Mouse (Mus musculus): ENCODE measurements at regions not wholly inside any gene's neighbourhood (a gene's known extent, or its start where the extent isn't known, plus 50 kb on each side); places are given as distances from the start of the nearest gene placed in this dataset.

DNA sequence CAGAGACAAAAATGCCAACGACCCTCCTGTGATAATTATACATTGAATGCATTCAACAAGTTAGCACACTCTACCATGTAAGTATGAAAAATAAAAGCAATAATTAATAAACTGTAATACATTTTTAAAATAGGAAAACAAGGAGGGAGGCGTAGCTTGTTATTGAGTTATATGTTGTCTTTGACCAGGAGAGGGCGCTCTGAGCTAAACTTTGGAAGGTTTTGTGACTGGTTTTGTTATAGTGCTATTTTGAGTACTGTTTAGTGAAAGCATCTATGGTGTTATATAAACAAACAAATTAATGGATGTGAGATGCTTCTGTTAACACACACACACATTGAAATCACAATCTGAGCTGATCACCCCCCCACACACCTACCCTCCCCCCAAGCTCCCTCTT, 166.6 kb upstream of the Adamts16 start:
- CTCF ChIA-PET, result no interaction called here

DNA sequence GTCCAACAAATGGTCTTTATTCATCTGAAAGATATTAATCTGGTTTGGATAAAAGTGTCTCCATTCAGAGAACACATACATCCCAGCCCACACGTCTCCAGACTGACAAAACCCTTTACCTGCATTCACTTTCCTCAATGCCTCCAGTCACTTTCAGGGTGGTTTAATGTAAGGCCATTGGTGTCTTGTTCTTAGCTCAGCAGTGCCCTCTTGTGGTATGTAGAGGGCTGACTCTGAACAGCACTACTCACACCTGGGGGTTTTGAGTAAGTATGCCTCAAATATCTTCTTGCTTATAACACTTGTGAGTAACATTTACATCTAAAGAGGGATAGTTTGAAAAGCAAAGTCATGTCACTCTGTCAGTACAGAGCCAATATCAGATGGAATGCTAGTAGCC, 164.5 kb upstream of the Adamts16 start:
- CTCF ChIA-PET, result no interaction called here

- CTCF ChIA-PET, result no interaction called here
Measured at GRCm38 (mm10) chr13:71003517-71003916, 161.9 kb upstream of the Adamts16 start.

DNA sequence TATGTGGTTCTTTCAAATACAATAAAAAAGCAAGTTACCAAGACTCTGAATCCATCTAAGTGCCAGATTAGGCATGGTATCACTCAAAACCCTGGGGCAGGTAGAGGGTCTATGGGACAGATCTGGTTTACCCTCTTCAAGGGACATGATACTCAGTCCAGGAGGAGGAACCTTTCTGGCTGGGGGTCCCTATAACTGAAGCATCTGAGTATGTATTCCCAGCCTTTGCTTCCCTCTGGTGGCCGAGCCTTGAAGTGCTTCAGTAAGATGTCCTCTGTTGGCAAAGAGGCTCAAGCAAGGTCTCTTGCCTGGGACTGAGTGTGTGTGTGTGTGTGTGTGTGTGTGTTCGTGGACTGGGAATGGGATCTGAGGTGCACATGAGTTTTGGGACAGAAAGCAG, 159.7 kb upstream of the Adamts16 start:
- CTCF ChIA-PET, result no interaction called here

DNA sequence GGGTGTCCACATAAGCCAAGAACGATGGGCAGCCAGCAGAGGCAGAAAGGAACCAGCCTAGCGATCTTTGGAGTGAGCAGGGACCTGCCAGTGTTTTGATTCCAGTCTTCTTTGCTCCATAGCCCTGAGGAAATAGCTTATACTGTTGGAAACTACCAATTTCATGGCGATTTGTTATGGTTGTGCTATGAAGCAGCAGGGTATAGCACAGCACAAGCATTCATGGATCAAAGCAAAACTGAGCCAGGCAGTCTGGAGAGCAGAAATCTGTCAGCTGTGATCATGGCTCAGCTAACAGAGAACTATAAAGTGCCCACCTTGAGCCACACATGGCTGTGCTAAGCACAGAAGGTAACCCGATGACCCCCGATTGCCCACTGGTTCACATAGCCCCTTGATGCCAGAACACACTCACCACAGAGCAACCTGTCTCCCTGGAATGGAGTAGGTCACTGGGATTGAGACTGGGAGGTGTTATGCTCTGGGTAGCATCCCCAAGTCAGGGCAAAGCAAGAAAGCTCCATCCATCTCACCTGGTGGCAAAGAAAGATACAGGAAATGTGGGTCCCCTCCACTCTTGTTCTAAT, 158.9 kb upstream of the Adamts16 start:
- CTCF ChIA-PET, result no interaction called here

- CTCF ChIA-PET, result no interaction called here
Measured at GRCm38 (mm10) chr13:70993522-70993921, 151.9 kb upstream of the Adamts16 start.

DNA sequence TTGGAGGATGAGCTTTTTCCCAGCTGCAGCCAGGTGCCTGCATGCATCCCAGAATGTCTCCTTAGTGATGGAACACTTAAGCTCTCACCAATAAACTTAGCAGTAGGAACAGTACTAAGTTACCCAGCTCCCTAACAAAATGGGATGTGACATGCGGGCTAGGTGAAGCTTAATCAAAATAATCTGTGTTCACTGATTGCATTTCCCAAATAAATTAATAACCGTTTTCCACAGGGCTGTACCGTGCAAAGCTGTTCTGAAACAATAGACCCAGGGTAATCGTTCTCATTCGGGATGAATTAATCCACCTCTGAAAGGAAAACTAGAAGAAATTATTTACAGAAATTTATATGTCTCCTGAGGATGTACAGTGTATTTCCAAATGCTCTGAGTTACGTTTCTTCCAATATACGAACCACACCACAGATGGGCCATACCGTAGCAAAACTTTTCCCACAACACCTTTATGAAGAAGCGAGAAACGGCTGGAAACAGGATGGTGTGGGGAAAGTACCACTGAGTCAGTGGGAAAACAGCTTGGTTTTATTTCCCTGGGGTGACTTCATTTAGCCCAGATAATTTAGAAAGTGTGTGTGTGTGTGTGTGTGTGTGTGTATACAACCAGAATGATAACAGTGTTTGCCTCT, 148.5 kb upstream of the Adamts16 start:
- CTCF ChIA-PET, result no interaction called here

- CTCF ChIA-PET, result no interaction called here
Measured at GRCm38 (mm10) chr13:70979344-70979743, 137.7 kb upstream of the Adamts16 start.

- CTCF ChIA-PET, result no interaction called here
Measured at GRCm38 (mm10) chr13:70978547-70979307, 137.1 kb upstream of the Adamts16 start.

DNA sequence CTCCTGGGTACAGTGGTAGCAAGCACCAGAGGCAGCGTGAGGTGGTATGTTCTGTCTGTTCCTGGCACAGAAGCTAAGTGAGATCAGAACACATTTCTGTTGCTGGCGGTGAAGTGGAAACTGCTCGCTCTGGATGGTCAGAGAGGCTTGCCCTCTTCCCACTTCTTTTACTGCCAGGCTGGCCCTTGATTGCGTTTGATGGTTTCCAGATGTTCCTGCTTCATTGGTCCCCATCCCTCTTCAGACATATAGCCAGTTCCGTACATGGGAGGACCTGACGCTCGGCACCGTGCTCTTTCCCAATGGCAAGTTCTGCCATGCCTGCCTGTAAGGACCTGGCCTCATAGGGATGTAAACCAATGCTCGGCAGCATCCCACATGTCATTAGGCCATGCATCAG, 128.0 kb upstream of the Adamts16 start:
- CTCF ChIA-PET, result no interaction called here

DNA sequence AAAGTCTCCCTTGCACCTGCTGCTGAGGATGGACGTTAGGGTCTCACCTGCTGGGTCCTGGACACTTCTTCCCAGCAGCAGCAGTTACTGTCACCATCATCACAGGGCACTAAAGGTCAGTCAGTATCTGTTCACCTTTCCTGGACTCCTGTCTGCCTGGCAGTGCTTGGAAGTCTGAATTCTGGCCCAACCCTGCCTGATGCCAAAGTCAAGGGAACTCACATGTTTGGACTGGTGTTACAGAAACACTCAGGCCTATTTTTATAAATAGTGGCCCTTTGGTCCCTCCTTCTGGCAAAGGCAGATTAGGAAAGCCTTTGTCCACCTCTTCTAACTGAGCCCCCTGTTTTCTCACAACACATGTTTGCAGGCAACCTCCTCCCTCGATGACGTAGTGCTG, 126.2 kb upstream of the Adamts16 start:
- CTCF ChIA-PET, result no interaction called here

DNA sequence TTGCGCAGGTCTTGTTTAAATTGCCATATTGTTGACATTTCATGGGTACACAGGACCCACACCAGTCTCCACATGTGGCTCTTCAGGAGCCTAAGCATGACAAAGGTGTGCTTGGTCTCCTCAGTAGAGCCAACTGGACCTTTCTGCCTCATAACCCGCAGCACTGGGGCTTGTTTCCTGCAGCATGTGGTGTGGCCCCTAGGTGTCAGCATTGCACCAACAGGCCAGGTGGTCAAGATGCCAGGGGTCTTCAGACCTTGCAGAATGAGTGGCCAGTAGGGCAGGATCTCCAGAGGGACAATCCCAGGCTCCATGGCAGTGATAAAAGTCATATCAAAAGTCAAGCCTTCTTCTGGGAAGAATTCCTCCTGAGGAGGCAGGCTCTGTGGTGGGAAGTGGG, 121.8 kb upstream of the Adamts16 start:
- CTCF ChIA-PET, result no interaction called here

DNA sequence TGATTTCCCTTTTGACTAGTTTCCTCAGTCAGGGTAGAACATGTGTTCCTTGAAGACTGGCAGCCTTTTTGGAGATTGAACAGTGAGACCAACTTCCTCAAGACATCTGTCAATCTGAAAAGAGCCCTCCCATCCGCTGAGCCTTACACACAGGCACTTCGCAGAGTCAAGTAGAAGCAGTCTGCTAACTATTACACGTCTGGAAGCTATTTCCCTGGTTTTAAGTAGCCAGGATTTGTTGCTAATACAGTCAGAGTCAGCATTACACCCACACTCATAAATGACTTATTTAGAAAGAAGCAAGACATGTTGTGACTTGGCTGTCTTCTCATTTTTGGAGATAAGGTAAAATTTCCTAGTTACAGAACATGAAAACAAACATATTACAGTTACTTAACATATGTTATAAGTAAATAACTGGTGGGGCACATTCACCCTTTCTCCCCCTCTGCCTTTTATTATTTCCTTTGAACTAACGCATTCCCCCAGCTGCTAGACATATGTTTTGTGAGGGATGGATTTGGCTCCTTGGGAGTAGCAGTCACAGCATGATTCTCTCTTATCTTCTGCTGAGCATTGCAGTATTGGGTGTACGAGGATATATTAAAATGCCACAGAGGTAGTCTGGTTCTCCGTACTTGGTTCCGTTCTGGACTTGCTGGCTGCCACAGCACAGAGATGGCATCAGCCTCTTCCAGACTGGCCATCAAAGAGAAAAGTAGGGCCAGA, 92.9 kb upstream of the Adamts16 start:
- CTCF ChIA-PET, result no interaction called here

DNA sequence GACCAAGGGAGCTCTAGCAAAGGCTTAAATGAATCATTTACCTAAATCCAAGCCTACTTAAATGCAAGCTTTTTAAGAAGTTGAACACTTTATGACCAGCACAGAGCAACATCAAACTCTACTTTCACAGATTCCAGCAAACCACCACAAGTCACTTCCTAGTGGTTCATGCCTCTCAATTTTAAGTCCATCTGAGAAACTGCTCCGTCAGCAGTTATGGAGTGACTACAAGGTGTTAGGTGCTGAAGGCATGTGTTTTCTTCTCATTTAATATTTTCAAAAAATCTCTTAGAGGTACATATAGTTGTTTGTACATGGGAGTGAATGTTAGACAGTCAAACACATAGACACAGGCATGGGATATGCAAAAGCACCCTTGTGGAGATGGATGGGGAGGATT, 72.2 kb upstream of the Adamts16 start:
- CTCF ChIA-PET, result no interaction called here

- CTCF ChIA-PET, result no interaction called here
Measured at GRCm38 (mm10) chr13:70910934-70911333, 69.3 kb upstream of the Adamts16 start.

- CTCF ChIA-PET, result no interaction called here
Measured at GRCm38 (mm10) chr13:70904834-70905233, 63.2 kb upstream of the Adamts16 start.

GRCm38 (mm10) chr13:70903831-70904230, 62.2 kb upstream of the Adamts16 start:
- CTCF ChIA-PET, result no interaction called here

GRCm38 (mm10) chr13:70903150-70903549, 61.5 kb upstream of the Adamts16 start:
- CTCF ChIA-PET, result no interaction called here

GRCm38 (mm10) chr13:70902727-70903126, 61.1 kb upstream of the Adamts16 start:
- CTCF ChIA-PET, result no interaction called here

DNA sequence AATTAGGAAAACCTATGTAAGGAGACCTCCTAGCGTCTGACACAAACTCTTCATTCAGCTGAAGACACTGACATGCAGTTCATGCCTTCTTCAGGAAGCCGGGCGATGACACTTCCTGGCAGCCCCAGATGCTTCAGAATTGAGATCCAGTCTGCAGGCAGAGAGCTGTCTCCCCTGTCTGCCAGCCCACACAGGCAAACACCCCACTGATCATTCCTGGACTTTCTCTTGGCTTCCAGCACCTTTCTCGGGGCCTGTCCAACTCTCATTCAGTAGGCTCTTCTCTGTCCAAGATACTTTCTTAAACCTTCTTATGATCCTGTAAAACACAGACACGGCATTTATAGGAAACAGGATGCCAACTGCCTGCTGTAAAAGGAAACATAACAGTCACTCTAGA, 50.0 kb upstream of the Adamts16 start:
- CTCF ChIA-PET, result no interaction called here
